ENCODE assay signal across 8 mouse cellular contexts in the genomic region with DNA sequence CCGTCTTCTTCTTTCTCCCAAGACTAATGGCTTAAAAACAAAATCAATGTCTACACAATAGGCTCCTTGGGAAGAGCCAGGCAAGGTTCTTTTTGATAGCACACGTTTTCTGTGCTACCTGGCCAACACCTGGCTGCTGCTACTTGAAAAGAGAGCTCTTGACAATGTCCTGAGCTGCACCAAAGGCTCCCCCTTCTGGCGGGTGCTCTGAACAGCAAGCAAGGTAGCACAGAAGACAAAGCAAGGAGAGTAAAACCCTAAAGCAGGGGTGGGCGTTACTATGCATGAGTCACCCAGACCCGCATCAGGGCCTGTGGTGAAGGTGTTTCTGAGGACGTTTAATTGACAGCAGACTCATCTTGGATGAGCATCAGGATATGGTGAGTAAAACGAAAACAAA. TPM values are rescaled to one million over a fixed set of nuclear protein-coding genes. Genes with fewer than 3 reads are reported as not detected.
DNase-seq lines count a peak whose midpoint lies in the region; ATAC-seq and TF ChIP-seq lines count a peak whose summit lies in the region.

No protein-coding gene starts in this region.

- H3K9ac ChIP-seq in hindbrain, embryonic 11.5 days (ENCODE audit: low read depth, low read length) = no peak overlapping the region
- H3K9ac ChIP-seq in hindbrain, embryonic 13.5 days = no peak overlapping the region
- no peak overlapping the region for H3K9ac ChIP-seq in ES-E14 (ENCODE audit: insufficient read depth, low read depth, low read length, poor library complexity, severe bottlenecking)
- H3K9ac ChIP-seq in hindbrain, embryonic 12.5 days = no peak overlapping the region

- no peaks in the 10 kb centered on the region for H3K36me3 ChIP-seq in hindbrain, embryonic 11.5 days (ENCODE audit: control insufficient read depth, insufficient read depth, low read length)
- no peaks in the 10 kb centered on the region for H3K36me3 ChIP-seq in hindbrain, embryonic 13.5 days
- no peaks in the 10 kb centered on the region for H3K36me3 ChIP-seq in ES-E14 (ENCODE audit: control insufficient read depth, insufficient read depth, low read length, poor library complexity, severe bottlenecking)
- no peaks in the 10 kb centered on the region for H3K36me3 ChIP-seq in hindbrain, embryonic 12.5 days

- ATAC-seq in hindbrain, embryonic 11.5 days (ENCODE audit: low FRiP score) = no peak
- ATAC-seq in hindbrain, embryonic 13.5 days (ENCODE audit: low FRiP score) = no peak
- no peak for ATAC-seq in frontal cortex, adult (ENCODE audit: low TSS enrichment)
- ATAC-seq in hindbrain, embryonic 12.5 days (ENCODE audit: low FRiP score) = no peak

- no peak overlapping the region for H3K27ac ChIP-seq in hindbrain, embryonic 11.5 days (ENCODE audit: low read depth, low read length)
- no peak overlapping the region for H3K27ac ChIP-seq in hindbrain, embryonic 13.5 days
- H3K27ac ChIP-seq in ES-E14 (ENCODE audit: insufficient read depth, low read depth, low read length, poor library complexity, severe bottlenecking) = no peak overlapping the region
- no peak overlapping the region for H3K27ac ChIP-seq in hindbrain, embryonic 12.5 days

- H3K27me3 ChIP-seq in hindbrain, embryonic 11.5 days (ENCODE audit: control insufficient read depth, insufficient read depth, low read length) = no peaks in the 10 kb centered on the region
- H3K27me3 ChIP-seq in hindbrain, embryonic 13.5 days = no peaks in the 10 kb centered on the region
- H3K27me3 ChIP-seq in hindbrain, embryonic 12.5 days = no peaks in the 10 kb centered on the region

- H3K4me2 ChIP-seq in hindbrain, embryonic 11.5 days (replicated peaks; ENCODE audit: low read depth, low read length) = no peak overlapping the region
- no peak overlapping the region for H3K4me2 ChIP-seq in hindbrain, embryonic 13.5 days
- H3K4me2 ChIP-seq in hindbrain, embryonic 12.5 days (replicated peaks) = no peak overlapping the region

- H3K9me3 ChIP-seq in hindbrain, embryonic 11.5 days (ENCODE audit: control insufficient read depth, low read length) = no peaks in the 10 kb centered on the region
- H3K9me3 ChIP-seq in hindbrain, embryonic 13.5 days = no peaks in the 10 kb centered on the region
- H3K9me3 ChIP-seq in ES-E14 (ENCODE audit: control insufficient read depth, insufficient read depth, low read depth, low read length) = no peaks in the 10 kb centered on the region
- H3K9me3 ChIP-seq in hindbrain, embryonic 12.5 days (replicated peaks) = no peaks in the 10 kb centered on the region

- DNase-seq in hindbrain, embryonic 11.5 days (ENCODE audit: low spot score) = peak; percentile 41
- DNase-seq in B cell, adult 2 months = peak; percentile 28 to 40
- DNase-seq in ES-E14 (ENCODE audit: low read depth, low spot score) = peak; percentile 75
- peak; percentile 42 for DNase-seq in embryo, embryonic 10.5 days (ENCODE audit: low spot score)
- DNase-seq in lung, postnatal 36 days = peak; percentile 64

- in situ Hi-C loops in ES-E14 (cut with MboI; ENCODE audit: low sequenced_read_pairs in 2 of 2, unreplicated experiment in 2 of 2) = no loop called here

- 43% methylated on average over 7 of the region's 7 CpGs for WGBS in hindbrain, embryonic 11.5 days
- WGBS in hindbrain, embryonic 13.5 days = 45% methylated on average over 7 of the region's 7 CpGs
- WGBS in hindbrain, embryonic 12.5 days = 51% methylated on average over 7 of the region's 7 CpGs

- H3K4me3 ChIP-seq in hindbrain, embryonic 11.5 days (ENCODE audit: low read depth, low read length) = no peak overlapping the region
- H3K4me3 ChIP-seq in hindbrain, embryonic 13.5 days = no peak overlapping the region
- H3K4me3 ChIP-seq in ES-E14 (ENCODE audit: insufficient read depth in 1 of 2, low read depth in 1 of 2, low read length in 2 of 2, poor library complexity in 1 of 2, severe bottlenecking in 1 of 2) = no peak overlapping the region
- no peak overlapping the region for H3K4me3 ChIP-seq in hindbrain, embryonic 12.5 days

- no peaks in the 10 kb centered on the region for H3K4me1 ChIP-seq in hindbrain, embryonic 11.5 days (replicated peaks; ENCODE audit: control insufficient read depth, insufficient read depth, low read length)
- H3K4me1 ChIP-seq in hindbrain, embryonic 13.5 days (replicated peaks) = no peaks in the 10 kb centered on the region
- H3K4me1 ChIP-seq in ES-E14 (ENCODE audit: control insufficient read depth in 2 of 2, insufficient read depth in 2 of 2, low read length in 2 of 2, poor library complexity in 1 of 2) = no peaks in the 10 kb centered on the region
- H3K4me1 ChIP-seq in hindbrain, embryonic 12.5 days = no peaks in the 10 kb centered on the region

TF ChIP-seq in ES-E14, 5 proteins besides CTCF, POLR2A, EP300 and RAD21:
- TF ChIP-seq MAFK (IDR thresholded peaks at IDR 0.05; ENCODE audit: insufficient read depth, low read depth, low read length) = no peak
- TF ChIP-seq ZNF384 (IDR thresholded peaks at IDR 0.05; ENCODE audit: low read depth, low read length) = no peak
- TF ChIP-seq ZC3H11A (IDR thresholded peaks at IDR 0.05; ENCODE audit: borderline replicate concordance, low read depth, low read length) = peak; percentile 69; the same call in 1 of the 2 replicates

RNA-seq across cellular contexts. Expression of gene Scn10a, which starts 49.5 kb away (rescaled TPM):
- 0.26 and 0.36 TPM in 2 replicates for polyA plus RNA-seq in hindbrain, embryonic 11.5 days (2014; fragmentation: Nextera tagmentation; extraction: Ambion mirVana)
- polyA plus RNA-seq in hindbrain, embryonic 13.5 days (2015; fragmentation: Nextera tagmentation; extraction: Ambion mirVana) = 1.6 and 2.2 TPM in 2 replicates
- 0.04 and 0.05 TPM in 2 replicates for total RNA-seq in ES-E14 (2012; rRNA removed)
- 0.80 and 1.4 TPM in 2 replicates for polyA plus RNA-seq in hindbrain, embryonic 12.5 days (2016; fragmentation: Nextera tagmentation; extraction: Ambion mirVana)

RNA-seq across cellular contexts. Expression of gene Scn11a, which starts 56.7 kb away (rescaled TPM):
- 0.03 TPM in 1 of 2 replicates, not detected in the other for polyA plus RNA-seq in hindbrain, embryonic 11.5 days (2014; fragmentation: Nextera tagmentation; extraction: Ambion mirVana)
- 0.04 and 0.14 TPM in 2 replicates for polyA plus RNA-seq in hindbrain, embryonic 13.5 days (2015; fragmentation: Nextera tagmentation; extraction: Ambion mirVana)
- 0.11 and 0.18 TPM in 2 replicates for total RNA-seq in ES-E14 (2012; rRNA removed)
- polyA plus RNA-seq in hindbrain, embryonic 12.5 days (2016; fragmentation: Nextera tagmentation; extraction: Ambion mirVana) = 0.10 and 0.20 TPM in 2 replicates
